Comparison of ENCODE assay signal across 18 mouse cellular contexts in genomic region chr2:50013882-50014281, GRCm38 (mm10). TPM values are rescaled to one million over a fixed set of nuclear protein-coding genes. Genes with fewer than 3 reads are reported as not detected.
"Had no signal": no experiment of that assay in that cellular context is flagged by ENCODE, and none has a peak within 500 bp of the region (broad histone marks: within the 10 kb centered on the region; RNA-seq: fewer than 3 reads in every experiment).

No protein-coding gene starts in this region.

- H3K27me3 ChIP-seq: megakaryocyte, embryonic 14.5 days; midbrain, embryonic 13.5 days; midbrain, embryonic 15.5 days; neural tube, embryonic 13.5 days; neural tube, embryonic 15.5 days; stomach, embryonic 15.5 days had no signal

- H3K4me1 ChIP-seq: midbrain, embryonic 13.5 days; midbrain, embryonic 15.5 days; neural tube, embryonic 13.5 days; neural tube, embryonic 15.5 days; stomach, embryonic 15.5 days had no signal

- H3K36me3 ChIP-seq: midbrain, embryonic 13.5 days; midbrain, embryonic 15.5 days; neural tube, embryonic 13.5 days; neural tube, embryonic 15.5 days; stomach, embryonic 15.5 days had no signal

- H3K4me2 ChIP-seq: lung, embryonic 14.5 days; midbrain, embryonic 11.5 days; midbrain, embryonic 13.5 days; midbrain, embryonic 15.5 days; neural tube, embryonic 13.5 days; neural tube, embryonic 15.5 days; stomach, embryonic 15.5 days had no signal

- ATAC-seq: midbrain, embryonic 13.5 days; midbrain, embryonic 15.5 days had no signal

- DNase-seq: lung, adult 18-20 months; lung, embryonic 14.5 days; lung, postnatal 10 days; lung, postnatal 36 days; retina, postnatal 1 day; thymus, postnatal 14 days; thymus, postnatal 36 days had no signal

- H3K27ac ChIP-seq: liver, embryonic 14.5 days; macrophage; midbrain, embryonic 13.5 days; midbrain, embryonic 15.5 days; neural tube, embryonic 13.5 days; neural tube, embryonic 15.5 days; stomach, embryonic 15.5 days; stomach, postnatal 0 days had no signal

- H3K4me3 ChIP-seq: megakaryocyte, embryonic 14.5 days; midbrain, embryonic 13.5 days; midbrain, embryonic 15.5 days; neural tube, embryonic 13.5 days; neural tube, embryonic 15.5 days; stomach, embryonic 15.5 days had no signal

RNA-seq across cellular contexts. Expression of gene Lypd6, which starts 52.3 kb away (rescaled TPM):
- total RNA-seq: monocyte, adult 5-6 weeks had no signal
- polyA plus RNA-seq: macrophage had no signal
